Mouse (Mus musculus) hindlimb bud, embryonic 11.5 days (tissue): ENCODE measurements around the gene Sbf2.
"Not testable (repeated sequence)": the region's sequence is repeated elsewhere in the genome, so short reads cannot be mapped to it uniquely, and the experiment has no call there.

ENCODE experiments used
- DNase-seq: peaks from one replicate; pipeline ENCODE4 v3.0.0-alpha.2; 2012; ENCODE audit warnings: low read depth, low spot score; ENCODE audit errors: extremely low spot score

The Sbf2 gene

DNA sequence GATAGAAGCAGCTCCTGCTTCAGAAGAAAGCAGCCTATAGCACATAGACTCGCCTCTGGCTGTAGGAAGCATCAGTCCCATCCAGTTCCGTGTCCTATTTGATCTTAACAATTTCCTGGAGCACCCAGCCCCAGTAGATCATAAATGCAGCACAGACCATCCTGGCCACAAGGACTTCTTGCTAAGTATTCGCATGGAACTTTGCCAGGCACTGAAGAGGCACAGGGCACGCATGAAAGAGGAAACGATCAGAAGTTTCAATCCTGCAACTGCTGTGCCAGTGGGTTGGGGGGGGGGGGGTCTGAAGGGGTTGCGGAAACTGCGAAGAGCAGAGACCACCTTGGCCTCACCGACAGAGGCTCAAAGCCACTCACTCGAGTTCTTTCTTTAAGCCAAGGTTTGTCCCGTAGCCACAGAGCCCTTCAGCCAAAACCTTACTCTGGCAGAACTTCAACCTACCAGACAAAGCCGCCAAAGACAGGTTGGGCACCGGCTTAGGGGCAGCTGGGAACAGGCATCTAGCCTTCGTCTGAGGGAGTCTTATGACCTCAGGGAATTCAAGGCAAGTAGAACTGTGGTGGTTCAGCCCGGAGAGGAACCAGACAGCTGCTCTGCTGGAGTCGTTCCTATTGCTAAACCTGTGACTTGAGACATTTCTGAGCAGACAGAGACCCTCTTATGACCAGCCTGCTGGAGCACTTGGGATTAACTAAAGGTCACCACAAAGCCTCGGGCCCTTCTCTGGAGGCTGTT lies 16.6 kb upstream of the Sbf2 start:
- DNase-seq = no peak

DNA sequence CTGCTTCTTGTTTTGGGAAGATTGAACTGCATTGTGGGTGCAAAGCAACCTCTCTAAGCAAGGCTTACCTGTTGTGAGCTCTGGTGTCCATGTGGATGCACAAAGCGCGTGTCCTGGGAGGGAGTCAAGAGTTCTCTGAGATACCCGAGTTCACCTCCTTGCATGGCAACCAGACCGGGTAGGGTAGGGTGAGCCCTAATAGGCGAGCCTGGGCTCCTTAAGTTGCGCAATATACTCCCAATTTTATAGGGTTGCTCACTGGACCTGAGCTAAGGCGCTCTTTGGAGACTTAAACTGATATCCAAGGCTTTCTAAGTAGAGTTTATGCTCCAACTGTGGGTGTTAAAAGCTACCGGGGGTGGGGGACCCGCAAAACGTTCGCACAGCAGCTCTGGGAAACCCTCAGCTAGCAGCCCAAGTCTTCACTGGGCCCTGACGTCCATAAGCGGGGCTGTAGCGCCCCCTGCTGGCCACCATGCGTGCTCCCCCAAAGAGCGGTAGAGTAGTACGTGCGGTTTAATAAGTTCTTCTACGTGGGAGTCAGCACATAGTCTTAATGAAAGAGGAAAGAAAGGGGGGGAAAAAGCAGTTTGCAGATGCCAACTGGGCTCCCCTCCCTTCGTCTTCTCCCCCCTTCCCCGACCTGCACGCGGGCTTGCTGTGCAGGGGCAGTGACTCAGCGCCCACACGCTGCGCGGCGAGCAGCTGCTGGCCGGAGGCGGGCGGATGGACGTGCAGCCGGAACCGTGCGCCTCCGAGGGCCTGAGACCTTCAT lies 15.4 kb upstream of the Sbf2 start:
- no peak for DNase-seq

DNA sequence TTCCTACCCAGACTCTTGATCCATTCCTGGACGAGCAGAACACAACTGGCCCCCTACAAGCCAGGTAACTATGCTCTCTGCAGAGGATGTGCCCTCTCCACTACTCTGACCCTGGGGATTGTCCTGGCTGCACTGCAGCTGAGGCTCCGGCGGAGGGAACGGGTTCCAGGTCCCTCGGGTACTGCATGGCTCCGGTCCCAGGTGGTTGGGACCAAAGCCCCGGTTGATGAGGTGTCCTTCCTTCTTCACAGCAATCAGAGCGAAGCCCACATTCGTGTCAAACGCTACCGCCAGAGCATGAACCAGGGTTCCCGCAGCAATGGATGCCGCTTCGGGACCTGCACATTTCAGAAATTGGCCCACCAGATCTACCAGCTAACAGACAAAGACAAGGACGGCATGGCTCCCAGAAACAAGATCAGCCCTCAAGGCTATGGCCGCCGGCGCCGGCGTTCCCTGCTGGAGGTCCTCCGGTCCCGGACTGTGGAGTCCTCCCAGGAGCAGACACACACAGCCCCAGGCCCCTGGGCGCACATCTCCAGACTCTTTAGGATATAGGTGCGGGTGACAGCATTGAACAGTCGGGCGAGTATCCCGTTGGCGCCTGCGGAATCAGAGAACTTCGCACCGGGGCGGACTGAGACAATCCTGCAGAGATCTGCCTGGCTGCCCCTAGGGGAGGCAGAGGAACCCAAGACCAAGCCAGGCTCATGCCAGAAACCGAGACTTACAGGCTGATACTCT lies 14.1 kb upstream of the Sbf2 start:
- DNase-seq = no peak

DNA sequence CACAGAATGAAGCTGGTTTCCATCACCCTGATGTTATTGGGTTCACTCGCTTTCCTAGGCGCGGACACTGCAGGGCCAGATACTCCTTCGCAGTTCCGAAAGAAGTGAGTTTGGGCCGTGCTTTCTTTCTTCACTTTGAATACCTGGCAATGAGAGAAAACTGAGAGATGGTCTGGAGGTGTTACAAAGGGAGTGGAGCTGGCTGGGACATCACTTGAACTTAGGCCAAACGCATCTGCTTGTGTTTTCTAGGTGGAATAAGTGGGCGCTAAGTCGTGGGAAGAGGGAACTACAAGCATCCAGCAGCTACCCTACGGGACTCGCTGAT lies 13.5 kb upstream of the Sbf2 start:
- DNase-seq = no peak

DNA sequence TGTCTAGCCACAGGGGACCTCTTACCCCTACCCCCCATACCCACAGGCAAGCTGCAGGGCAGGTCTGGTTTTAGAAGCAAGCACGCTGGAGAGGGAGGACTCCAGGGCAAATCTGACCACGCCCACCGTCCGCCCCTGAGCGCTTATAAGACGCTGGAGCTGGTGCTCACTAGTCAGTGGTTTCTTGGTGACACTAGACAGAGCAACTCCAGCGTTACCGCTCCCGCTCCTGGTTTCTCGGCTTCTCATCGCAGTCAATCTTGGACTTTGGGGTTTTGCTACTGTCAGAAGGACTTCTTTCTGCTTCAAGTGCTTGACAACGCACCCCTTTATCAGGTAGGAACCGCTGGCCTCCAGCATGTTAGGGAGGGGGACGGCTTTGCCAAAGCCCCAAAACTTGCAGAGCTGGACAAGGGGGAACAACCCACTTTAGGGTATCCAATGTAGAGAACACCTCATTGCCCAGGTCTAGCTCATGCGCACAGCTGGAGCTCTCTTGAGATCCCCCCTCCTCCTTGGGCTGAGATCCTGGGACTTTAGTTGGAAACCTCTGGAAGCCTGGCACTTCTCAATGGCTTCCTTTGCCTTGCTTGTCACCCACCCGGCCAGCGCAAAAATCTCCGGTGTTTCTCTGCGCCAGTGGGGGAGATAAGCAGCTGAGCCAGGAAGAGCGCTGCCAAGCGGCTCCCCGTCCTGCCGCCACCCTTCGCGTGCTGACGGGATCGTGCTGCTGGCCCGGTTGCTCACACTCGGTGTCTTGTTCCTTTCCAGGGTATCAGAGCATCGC lies 13.0 kb upstream of the Sbf2 start, which contains the start of gene Adm:
Gene Adm (plus strand): TSS at position 176 of the 787 bp plus-strand sequence.
- no peak for DNase-seq

DNA sequence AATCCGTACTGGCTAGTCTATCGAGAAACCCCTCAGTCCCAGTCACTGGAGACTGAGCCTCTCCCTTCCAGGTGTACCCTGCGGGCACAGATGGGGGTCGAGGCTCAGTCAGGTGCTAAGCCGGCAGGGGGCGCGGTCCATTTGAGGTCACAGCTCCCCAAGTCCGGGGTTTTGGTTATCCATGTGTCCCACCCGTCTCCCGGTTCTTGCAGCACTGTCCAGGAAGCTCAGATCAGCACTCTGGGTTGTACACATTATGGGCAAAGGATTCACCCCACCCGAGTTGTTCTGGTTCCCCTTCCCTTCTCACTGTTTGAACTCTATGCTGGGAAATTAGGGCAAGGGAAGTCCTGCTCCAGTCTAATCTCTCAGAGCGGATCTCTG lies 12.4 kb upstream of the Sbf2 start:
- DNase-seq = no peak

DNA sequence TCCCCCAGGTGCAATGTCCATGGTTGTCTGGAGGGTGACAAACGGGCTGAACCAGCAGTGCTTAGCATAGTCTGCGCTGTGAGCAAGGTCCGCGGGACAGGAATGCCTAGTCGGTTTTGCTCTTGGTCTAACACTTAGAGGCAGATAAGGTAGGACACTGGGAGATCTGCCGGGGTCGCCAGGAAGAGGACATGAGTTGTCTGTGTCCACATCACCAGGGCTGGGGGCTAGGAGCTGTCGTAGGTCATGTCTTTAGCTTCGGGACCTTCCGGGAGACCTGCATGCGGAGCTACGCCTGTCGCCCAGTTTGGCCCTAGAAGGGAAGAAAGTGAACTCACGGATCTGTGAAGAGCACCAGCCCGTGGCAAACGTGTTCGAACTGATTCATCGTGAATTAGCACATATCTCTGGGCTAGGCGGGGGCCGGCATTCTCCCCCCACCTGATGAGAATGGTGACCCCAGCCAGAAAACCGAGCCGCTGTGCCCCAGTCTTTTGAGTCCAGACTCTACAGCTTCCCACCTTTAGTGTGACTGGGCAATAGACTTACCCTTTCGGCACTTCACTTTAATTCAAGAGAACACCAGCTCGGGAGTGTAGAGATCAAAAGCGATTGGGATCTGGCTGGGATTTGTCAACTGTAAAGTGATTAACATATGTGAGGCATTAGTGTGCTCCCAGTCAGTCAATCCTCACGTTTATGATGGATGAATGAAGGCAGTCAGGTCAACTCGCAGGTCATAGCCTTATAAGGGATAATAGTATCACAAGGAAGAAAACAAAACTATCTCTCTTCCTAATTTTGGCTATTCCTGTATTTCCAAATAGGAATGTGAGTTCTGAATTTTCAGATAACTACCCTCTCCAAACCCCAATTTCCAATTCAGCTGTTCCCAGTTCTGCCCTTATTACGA lies 11.7 kb upstream of the Sbf2 start:
- DNase-seq = no peak

DNA sequence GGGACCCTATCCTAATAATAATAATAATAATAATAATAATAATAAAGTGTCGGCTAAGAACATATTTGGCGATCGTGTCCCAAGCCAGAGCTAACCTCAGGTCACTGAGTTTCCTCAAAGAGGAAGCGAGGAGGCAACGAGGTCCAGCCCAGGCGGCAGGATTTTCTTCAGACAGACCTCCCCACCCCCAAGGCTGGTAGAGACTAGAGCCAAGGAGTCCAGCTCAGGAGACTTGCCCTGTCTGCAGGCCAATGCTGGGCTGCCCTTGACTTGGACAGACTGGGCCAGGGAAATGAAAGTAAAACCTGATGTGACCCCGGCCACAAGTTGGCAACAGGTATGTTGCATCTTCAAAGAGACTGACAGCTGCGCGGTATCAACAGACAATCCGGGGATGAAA lies 10.8 kb upstream of the Sbf2 start:
- no peak for DNase-seq

DNA sequence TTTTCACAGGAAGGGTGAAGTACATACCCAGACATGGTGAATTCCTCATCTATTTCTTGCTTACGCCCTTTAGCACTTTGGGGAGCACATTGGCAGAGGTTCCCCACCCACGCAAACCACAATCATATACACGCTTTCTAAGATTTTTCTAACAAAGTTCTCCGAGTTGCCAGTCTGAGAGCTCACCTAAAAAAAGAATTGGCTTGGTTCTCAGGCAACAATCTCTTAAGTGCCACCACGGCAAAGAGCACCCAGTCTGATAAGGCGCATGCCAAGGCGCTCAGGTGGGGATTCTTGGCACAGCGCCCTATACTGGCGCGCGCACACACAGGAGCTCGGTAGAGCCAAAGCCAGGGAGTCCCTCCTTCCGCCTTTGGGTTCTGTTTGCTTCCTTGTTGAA lies 10.2 kb upstream of the Sbf2 start:
- DNase-seq = no peak

DNA sequence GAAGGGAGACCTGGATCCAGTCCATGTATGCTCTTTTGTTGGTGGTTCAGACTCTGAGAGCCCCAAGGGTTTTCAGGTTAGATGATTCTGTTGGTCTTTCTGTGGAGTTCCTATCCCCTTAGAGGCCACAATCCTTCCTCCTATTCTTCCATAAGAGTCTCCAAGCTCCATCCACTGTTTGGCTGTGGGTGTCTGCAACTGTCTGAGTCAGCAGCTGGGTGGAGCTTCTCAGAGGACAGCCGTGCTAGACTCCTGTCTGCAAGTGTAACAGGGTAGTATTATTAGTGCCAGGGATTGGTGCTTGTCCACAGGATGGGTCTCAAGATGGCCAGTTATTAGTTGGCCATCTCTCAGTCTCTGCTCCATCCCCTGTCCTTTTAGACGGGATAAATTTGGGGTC lies 9.3 kb upstream of the Sbf2 start:
- DNase-seq = no peak

DNA sequence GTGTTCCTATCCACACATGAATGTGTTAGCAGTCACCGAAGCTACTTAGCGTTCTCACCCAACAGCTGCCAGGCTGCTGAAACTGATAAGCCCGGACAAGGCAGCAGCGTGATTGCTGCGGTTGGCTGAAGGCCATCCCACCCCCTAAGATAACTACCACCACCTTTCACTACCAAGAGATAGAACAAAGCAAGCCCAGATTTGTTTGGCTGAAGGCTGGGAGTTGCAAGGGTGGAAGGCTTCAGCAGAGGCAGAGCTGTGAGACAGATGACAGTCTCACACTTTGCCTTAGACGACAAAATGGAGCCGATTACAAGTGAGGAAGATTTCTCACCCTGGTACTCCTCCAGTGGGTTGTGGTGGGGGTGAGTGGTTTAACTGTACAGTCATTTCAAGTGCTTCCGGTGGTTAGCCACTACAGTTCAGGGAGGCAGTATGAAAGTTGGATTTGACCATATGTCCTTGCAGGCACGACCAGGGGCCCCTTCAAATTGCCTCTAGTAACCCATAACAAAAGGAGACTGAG lies 4.4 kb upstream of the Sbf2 start:
- DNase-seq = no peak

DNA sequence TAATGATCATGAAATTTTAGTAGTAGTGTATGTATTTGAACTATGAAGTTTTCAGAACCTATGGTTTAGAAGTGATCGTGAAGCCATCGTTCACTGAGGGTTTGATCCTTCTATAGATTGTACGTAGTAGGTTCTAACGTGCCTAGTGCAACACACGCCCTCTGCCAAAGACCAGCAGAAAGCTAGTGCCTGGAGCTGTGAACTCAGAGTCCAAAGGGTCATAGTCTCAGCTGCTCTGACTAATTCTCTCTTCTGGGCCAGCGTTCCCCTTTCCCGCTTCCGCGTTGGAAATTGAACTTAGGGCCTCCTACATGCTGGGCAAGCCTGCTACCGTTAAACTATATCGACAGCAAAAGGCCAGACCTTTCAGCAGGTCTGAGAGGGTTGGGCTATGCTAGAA lies 1.1 kb upstream of the Sbf2 start:
- no peak for DNase-seq

DNA sequence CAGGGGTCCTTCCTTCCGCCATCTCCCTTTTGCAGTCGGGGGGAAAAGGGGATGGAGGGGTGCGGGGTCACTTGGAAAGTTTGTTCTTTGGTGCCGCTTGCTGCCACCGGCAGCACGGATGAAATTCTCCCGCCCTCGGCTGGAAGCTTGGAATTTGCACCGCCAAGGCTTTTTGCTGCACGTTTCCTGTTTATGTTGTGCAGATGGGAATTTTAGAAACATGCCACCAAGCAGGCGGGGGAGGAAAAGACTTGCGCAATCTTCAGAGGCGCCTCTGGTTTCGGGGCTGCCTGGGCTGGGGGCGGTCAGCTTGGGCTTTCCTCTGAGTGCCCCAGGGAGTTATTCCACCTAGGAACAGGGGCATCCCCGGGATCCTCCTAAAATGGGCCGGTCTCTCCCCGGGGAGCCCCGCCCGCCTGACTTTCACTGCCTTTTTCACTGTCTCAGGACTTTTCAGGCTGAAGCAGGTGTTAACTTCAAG lies 469 bp upstream of the Sbf2 start:
- DNase-seq = no peak

DNA sequence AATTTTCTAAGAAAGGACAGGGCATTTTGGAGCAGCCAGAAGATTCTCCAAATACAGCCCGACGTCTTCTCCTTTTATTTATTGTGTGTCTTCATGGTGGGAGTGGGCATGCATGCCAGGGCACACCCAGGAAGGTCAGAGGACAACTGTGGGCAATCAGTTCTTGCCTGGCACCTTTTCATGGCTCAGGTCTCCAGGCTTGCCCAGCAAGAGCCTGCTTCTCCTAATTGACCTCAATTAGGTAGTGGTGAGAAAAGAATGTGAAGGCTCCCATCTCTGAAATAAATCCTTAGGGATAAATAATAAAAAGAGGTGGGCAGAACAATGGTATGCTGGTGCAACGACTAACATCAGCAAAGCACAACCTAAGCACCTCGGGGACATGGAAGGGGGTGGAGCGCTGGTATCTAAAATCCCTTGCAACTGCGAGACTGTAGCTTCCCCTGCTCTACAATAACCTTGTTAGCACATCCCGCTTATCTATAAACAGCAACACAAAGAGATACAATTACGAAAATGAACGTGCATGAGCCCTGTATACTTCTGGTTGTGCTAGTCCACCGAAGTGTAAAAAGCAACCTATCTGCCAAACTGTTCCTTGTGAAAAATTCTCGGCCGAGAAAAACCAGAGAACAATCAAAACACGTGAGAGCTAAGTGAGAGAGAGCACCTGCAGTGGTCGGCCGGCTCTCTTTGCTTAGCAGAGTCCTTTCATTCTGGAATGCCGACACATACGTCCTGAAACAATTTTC lies 1.2 kb downstream of the Sbf2 start:
- no peak for DNase-seq

DNA sequence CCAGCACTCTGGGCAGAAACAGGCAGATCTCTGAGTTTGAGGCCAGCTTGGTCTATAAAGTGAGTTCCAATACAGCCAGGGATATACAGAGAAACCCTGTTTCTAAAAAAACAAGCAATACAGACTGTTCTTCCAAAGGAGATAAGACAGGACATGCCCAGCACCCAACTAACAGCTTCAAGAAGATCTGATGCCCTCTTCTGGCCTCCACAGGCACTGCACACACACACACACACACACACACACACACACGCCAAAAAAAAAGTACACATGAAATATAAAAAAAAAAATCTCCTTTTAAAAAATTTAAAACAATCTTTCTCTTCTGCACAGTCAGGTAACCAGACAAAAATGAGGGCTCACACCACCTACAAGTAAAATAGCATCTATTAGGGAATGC lies 7.8 kb downstream of the Sbf2 start:
- DNase-seq = no peak

DNA sequence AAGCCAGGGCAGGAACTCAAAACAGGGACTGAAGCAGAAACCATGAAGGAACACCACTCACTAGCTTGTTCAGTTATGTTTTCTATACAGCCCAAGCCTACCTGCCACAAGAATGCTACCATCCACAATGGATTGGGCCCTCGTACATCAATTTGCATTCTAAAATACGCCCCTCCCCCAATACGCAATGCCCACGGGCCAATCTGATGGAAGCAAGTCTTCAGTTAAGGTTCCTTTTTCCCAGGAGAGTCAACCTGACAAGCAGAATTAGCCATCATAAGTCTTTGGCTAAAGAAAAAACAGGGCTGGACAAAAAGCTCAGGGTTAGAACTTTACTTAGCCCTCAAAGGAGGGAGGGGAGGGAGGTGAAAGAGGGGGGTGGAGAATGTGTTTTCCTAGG lies 9.2 kb downstream of the Sbf2 start:
- no peak for DNase-seq

DNA sequence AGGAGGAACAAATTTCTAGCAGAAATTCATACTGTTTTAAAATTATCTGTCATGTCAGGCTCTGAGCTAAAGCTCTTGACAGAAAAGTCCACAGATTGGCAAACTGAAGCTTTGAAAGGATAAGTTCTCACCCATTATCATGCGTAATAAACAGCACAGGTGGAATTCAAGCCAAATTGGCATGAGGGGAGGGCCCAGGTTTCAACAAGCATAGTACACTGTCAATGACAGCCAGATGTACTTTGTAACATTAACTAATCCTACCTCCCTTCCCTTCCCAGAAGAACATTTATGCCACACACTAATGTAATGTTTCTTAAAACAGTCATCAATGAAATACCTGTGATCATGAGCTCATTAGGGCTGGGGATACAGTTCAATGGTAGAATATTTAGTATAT lies 17.6 kb downstream of the Sbf2 start:
- DNase-seq = no peak

DNA sequence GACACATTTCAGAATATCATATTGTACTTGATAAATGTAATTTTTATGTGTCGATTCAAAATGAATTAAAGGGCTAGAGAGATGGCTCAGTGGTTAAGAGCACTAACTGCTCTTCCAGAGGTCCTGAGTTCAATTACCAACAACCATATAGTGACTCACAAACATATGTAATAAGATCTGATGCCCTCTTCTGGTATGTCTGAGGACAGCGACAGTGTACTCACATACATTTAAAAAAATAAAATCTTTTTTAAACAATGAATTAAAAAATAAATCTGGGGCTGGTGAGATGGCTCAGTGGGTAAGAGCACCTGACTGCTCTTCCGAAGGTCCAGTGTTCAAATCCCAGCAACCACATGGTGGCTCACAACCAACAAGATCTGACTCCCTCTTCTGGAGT lies 20.7 kb downstream of the Sbf2 start:
- not testable (repeated sequence) for DNase-seq

DNA sequence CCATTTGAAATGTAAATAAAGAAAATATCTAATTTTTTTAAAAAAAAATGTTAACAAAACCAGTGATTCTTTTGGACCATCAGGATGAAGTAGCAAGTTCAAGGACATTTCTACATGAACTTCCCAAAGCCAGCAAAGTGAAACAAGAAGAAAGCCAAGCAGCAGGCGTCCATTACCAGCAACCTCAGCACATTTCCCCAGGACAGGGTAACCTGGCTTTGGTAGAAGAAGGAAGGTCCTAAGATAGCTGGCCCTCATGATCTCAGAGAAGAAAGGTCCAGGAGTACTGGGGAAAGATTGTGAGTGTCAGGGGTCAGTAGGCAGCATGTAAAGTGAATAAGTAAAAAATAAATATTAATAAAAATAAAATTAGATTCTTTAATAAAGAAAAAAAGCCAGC lies 27.0 kb downstream of the Sbf2 start:
- no peak for DNase-seq
